Mouse (Mus musculus): Measurements from ENCODE around the gene Tigit.

DNA sequence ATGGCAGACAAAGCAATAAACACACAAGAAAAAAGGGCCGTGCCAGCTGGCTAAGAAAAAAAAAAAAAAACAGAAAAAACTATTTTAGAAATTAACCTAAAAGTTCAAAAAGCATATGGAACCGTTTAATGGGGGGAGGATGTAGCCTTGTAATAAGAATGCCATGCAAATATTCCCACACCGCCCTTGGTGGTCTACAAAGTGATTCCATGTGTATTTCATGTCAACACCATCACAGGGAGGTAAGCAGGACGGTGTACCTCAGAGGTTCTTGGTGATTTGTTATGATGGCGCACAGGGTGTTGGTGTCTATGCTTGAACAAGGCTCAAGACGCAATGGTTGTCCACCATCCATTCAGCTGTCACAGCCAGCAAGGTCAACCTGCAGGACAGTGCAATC is 46.6 kb downstream of the Tigit start:
- TF ChIP-seq GATA1 (IDR thresholded peaks at IDR 0.05; ENCODE audit: low read length), result no peak
- no peak for TF ChIP-seq TAL1 (IDR thresholded peaks at IDR 0.05; ENCODE audit: low read length)
